Mouse (Mus musculus): Measurements from ENCODE around the gene Arhgap15.
A peak's percentile ranks its signal among the peaks of the same experiment; 100 is the strongest.

The Arhgap15 gene

DNA sequence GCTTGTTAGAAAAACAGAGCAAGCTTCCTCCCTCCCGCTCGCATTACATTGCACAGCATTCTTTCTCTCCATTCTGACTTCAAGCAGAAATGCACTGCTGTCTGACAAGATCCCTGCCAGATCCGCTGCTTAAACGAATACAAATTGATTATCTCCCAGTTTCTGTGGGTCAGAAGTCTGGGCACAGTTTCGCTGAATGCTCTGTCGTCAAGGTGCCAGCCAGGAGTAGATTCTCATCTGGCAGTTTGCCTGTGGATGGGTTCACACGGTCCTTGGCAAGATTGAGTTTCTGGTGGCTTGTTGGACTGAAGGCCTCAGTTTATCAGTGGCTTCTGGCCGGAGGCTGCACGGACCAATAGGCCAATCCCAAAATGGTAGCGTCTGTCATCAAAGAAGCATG is 435.9 kb downstream of the Arhgap15 start:
- no peak for DNase-seq (ENCODE audit: low spot score in 2 of 2)

DNA sequence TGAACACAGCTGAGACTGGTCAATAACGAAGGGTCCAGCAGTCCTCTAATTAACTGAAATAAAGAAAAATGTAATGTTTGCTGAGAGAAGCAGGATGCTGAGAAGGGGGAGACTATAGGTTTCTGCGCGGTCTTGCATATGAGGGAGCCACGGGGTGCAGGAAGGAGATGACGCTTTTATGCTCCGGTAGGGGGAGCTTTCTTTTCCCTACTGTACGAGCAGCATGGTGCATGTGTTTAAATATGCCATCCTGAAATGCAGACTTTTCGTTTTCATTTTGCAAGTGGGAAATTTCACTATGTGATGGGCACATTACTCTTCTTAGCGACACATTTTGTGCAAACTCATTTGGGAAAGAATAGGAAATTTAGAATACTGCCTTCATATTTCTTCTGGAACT is 442.1 kb downstream of the Arhgap15 start:
- no peak for DNase-seq (ENCODE audit: low spot score in 2 of 2)

DNA sequence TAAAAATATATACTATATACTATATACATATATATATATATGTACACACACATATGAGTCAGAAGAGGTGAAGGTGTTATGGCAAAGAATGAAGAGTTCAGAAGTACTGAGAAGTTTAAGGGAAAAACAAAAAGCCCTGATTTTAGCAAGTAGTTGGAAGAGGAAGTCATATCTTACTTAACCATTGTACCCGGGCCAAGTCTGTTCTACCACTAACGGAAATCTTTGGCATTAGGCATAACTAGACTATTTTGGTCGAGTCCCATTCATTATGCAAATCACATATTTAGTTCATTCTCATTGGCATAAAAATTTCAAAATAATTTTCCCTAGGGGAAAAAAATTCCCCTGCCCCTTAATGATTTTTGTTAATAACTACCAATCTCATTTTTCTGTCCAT is 443.4 kb downstream of the Arhgap15 start:
- no peak for DNase-seq (ENCODE audit: low spot score in 2 of 2)

DNA sequence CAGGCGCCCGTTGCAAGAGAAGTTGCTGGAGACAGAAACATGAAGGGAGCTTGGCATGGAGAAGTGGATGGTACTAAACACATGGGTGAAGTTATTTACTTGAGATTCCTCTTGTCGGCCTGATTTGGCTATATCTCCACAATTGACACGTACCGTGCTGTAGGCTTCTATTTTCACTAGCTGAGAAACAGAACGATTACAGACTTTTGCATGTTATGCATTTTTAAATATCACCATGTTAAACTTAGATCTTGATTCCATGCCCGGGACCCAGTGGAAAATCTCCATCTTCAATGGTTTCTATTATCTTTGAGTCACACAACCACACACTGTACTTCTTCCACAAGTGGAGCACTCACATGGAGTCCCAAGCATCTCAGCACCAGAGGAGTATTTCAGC is 466.9 kb downstream of the Arhgap15 start:
- DNase-seq (ENCODE audit: low spot score in 2 of 2) = peak in 1 of 2 experiments; percentile 14

DNA sequence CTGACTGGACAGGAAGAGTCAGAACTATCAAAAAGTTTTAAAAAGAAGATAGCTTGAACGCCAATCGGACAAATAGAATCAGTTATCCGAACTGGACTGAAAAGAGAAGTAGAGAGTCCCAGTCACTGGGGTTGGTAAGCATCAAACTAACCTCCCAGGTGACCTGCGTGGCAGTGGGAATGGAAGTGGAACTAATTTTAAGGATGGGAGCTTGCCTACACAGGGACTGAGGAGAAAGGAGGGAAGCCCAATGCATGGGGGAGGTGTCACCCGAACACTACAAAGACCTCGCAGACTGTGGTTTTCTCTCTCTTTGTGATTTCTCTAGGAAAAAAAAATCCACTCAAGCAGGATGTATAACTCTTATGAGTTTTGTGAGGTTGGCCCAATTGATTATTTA is 469.2 kb downstream of the Arhgap15 start:
- no peak for DNase-seq (ENCODE audit: low spot score in 2 of 2)

DNA sequence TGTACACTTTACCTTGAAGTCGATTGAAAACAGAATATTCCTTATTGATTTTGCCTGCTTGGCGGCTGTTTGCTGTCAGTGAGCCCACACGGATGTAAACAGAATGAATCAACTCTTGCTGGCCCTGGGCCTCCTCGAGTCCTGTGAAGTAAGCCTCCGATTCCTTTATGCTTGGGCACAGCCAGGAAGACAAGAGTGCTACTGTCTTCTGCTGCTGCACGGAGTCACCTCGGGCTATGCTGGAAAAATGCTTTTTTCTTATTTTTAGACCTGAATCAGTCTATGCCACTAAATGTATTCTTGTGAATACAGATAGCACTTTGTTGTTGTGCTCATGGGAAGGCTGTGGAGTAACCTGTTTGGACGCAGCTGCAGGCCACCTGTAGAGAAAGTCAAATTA is 469.7 kb downstream of the Arhgap15 start:
- no peak for DNase-seq (ENCODE audit: low spot score in 2 of 2)

DNA sequence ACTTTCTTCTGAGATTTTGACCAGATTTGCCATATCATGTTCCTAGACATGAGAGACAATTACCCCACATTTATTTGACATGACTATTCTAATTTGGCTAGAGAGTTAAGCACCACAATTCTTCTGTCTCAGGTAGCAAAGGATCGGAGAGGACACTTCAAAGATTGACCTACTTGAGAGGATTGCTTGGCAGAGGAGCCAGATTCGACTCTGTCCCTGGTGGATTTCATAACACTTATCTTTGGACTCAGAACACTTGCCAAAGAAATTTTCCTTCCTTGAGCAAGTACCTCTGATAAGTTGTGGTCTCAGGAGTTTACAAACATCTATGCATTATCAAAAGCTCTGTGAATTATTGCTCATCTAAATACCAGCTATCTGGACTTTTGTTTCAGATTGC is 473.1 kb downstream of the Arhgap15 start:
- no peak for DNase-seq (ENCODE audit: low spot score in 2 of 2)

DNA sequence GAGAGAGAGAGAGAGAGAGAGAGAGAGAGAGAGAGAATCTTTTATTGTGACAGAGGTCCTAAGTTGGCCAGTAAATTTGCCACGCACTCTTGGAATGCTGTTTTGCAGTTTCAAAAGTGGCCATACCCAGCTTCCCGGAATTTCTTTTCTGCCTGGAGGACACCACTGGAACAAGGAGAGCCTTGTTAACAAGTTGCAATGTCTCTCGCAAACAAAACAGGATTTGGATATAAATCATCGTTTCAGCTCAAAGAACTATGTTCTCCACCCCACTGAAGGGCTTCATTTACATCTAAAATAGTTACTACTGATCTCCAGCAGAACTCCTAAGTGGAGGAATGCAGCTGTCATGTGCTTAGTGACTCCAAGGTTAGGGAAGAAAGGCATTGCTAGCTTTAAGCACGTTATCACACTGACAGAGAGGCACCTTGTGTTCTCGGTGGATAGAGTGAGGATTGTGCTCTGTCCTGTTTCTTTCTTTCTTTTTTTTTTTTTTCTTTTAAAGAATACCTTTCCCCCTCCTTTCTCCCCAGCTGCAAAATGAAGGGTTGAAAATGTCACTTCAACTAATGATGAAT is 473.6 kb downstream of the Arhgap15 start:
- DNase-seq (ENCODE audit: low spot score in 2 of 2) = no peak

DNA sequence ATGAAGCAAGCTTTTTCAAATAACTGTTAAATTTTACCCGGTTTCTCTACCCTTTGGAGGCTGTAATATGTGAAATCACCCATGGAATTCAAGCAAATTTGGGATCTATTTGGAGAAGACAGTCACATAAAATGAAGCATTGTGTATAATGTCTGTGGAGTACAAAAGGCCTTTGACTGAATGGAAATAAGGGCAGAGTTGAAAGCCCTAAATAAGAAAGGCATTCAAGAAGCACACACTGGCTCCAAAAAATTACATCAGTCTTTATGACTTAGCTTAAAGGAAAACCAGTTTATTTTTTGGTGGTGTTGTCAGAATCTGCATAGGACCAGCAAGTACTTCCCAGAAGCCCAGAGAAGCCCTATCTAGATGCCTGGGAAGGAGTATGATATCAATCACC is 486.2 kb downstream of the Arhgap15 start:
- no peak for DNase-seq (ENCODE audit: low spot score in 2 of 2)

DNA sequence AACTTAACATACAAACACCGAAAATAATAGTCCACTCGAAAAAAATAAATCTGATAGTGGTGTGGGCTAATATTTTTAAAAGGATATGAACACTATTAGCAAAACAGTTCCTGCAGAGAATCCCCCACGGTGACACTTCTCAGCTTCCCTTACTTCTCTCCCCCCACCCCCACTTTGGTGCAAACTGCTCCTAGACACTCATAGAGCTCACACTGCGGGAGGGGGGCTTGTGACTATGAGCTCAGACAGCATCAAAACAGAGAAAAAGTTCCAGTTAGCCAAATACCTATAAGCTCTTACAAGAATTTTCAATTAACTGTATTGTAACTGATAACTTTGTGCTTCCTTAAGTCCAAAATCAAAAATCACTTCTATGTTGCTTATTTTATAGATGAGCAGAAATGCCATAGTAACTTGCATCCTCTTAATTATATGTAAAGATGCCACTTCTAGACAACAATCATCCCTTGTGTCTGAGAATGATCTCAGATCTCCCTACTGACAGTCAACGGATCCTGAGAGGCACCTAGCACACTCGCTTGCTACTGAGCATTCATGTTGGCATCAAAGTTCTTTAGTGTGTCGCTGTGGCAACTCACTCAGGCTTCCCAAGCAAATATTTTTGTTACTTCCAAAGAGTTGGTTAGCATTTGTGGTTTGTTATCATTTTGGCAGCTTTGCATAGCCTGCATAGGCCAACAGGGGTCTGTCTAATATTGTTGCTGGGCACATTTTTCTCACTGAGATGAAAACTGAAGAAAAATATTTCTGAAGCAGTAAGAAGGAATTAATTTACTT is 493.2 kb downstream of the Arhgap15 start:
- no peak for DNase-seq (ENCODE audit: low spot score in 2 of 2)

DNA sequence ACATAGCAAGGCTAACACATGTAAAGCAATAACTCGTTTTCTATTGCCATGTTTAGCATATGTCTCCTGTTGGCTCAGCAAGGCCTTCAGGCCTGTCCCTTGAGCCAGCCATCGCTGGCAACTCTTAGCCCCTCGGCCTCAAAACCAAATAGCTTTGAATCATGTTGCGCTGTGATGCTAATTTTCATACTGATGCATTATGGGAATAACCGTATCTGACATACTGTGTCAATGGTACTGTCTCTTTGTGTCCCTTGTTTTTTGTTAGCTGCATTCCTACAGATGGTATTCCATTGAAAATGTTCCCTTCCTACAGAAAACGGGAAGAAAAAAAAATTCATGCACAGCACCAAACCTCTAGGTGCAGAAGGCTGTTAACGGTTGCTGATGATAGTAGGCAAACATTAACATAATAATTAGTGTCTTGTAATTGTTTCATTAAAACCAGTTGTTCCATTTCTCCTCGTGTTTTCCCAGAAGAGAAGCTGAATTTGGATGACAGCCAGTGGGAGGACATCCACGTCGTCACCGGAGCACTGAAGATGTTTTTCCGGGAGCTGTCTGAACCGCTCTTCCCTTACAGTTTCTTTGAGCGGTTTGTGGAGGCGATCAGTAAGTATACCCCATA is 494.1 kb downstream of the Arhgap15 start:
- DNase-seq (ENCODE audit: low spot score in 2 of 2) = no peak

DNA sequence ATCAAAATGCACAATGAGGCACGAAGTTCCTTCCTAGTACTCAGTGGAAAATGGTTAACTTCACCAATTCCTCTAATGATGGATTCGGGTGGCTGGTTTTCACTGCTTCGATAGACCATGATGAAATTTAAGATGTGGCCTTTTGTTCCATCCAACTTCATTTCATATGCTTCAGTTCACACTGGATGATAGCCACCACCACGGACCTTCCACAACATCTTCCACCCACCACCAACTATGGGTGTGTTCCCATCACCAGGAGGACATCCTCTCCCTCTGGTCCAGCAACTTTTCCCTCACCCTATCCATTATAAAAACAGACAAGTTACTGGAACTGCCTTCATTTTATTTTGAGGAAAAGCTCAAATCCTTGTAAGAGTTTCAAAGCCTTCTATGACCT is 506.7 kb downstream of the Arhgap15 start:
- DNase-seq (ENCODE audit: low spot score in 2 of 2) = no peak

DNA sequence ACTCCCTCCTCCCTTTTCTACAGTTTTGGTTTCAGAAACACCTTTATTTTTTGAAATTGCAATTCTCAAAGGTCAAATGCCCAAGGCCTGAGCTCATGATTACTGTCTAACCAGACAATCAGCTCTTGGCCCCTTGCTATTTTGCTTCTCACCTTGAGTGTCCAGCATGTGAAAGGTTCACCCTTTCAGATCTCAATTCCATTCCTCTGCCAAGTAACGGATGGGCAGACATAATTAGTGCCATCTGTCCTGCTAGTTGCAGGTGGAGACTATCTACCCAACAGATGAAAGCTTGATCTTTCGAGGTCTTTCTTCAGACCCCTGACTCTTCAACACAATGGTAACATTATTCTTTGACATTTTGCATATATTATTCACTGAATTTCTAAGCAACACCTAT is 509.3 kb downstream of the Arhgap15 start:
- DNase-seq (ENCODE audit: low spot score in 2 of 2) = no peak

DNA sequence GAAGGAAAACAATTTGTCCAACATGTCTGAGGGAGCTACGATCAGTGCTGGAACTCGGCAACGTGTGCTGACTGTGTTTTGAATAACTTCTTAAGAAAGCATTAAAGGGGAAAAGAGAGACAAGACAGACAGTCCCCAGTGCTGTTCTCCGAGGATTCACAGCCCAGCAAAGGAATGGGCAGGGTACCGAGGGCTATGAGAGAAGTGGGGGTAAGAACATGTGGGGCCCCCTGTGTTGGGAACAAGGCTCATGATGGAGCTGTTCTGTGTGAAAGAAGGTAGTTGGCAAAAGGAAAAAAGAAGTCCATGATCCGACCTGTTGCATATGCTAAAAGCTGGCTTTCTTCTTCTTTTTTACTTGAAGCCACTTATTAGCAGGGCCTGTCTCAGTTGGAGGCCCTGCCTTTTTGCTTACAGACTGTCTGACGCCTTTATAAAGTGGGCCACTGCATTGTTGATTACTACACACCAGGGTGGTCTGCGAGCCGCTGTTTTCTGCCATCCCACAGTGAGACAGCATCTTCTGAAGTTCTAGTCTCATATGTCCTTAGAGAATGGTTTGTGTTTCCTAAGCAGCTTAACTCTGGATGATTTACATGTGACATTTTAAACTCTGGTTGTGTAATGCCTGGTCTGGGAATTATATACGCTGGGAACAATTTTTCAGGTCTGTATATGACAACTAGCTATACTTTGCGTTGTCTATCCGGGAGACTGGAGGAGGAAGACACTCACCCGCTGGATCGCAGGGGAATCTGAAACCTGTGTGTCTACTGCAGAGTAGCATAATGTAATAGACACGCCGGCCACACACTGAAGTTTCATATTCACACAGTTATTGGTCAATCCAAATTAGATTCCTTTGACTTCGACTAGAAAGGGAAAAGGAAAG is 523.1 kb downstream of the Arhgap15 start:
- DNase-seq (ENCODE audit: low spot score in 2 of 2) = no peak

DNA sequence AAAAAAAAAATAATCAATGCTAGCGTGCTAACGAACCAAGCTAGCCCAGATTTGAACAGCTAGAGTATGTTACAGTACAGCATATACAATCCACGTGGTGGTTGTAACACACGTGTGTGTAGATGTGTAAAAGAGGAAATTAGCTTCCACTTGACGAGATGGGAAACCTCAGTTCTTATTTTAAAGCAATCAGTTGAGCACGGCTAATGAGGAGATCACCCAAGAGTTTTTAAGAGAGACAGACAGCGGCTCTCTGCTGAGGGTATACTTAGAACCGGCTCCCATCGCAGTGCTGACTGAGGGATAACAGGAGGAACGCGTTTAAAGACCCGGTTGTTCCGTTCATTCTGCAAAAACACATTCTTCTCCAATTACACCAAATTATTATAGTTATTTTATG is 524.0 kb downstream of the Arhgap15 start:
- DNase-seq (ENCODE audit: low spot score in 2 of 2) = no peak

DNA sequence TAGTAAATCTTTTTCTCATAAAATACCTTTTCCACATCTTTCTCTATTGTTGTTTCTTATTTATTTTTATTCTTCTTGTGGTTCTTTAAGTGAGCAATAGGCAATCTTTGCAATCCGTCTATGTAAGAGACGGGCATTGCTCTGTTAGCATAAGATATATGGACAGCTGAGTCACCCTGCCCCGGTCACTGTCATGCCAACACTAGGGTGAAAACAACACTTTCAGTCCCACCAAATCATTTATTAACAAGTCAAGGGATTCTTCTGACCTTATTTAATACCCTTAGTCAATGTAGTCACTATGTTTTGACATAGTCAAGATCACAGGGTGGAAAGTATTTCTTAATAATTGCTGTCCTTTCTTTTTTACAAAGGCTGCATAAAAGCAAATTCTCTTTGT is 525.8 kb downstream of the Arhgap15 start:
- no peak for DNase-seq (ENCODE audit: low spot score in 2 of 2)

DNA sequence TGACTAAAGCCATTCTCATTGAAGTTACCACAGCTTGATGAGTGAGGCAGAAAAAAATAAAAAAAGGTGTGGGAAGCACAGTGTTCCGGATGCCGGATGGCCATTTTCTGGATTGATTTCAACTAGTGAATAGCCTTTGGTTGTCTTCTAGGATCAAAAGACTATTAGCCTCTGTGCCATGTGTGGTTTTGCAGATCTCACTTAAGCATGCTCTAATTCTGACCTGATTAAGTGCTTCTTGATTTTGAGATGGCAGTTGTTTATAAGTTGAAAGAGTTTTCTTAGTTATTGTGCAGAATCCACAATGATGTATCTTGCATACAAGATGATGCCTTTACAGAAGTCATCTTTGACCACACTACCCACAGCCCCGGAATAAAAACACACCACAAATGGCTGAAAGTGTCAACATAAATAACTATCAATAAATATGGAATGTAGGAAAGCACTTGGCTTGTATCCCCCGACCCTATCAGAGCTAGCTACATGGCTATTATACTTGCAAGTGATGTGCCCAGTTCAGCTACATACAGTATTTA is 537.6 kb downstream of the Arhgap15 start:
- no peak for DNase-seq (ENCODE audit: low spot score in 2 of 2)

DNA sequence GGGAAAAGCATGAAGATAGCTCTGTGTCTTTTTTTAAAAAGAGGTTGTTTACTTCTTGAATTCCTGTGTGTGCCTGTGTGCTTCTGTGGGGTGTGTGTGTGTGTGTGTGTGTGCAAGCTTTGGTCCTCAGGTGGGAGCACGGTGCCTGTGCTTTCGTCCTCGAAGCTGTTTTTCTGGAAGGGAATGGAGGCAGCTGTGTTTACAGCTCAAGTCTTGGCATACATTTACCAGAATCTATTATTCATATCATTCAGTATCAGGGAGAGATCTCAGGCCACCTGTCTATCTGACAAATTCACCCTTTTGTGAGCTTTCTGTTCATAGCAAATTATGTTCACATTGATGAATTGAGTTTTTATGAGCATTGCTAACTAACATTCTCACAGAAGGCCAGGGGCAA is 550.5 kb downstream of the Arhgap15 start:
- no peak for DNase-seq (ENCODE audit: low spot score in 2 of 2)

DNA sequence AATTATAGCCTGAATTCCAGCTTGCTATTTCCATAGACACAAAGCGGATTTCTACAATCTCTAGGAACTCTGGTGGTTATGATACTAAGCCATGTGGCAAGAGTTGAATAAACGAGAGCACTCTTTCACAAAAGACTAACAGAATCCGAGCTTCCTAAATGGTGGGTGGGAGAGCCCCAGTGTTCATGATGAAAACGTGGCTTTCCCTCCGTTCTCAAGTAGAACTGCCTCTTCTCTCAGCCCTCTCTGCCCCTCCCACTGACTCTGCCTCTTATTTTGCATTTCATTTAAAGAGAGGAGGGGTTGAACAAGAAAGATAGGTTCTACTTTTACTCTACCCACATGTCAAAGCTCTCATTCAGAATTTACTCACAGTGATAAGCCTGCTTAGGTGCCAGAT is 551.3 kb downstream of the Arhgap15 start:
- no peak for DNase-seq (ENCODE audit: low spot score in 2 of 2)

DNA sequence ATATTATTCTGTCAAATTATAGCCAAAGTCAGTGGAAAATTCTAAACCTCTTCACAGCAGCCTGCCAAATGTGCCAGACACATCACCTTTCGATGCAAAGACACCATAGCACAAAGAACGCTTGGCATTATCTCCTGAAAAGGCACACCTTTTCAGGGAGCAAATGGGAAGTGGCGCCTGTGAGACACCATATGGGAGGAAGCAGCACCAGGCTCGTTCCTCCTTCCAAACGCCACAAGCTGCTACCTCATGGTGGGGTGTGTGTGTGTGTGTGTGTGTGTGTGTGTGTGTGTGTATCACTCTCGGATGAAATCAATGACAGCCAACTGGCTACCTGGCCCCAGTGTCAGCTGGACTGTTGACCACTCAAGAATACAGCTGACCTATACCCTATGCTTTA is 551.8 kb downstream of the Arhgap15 start:
- no peak for DNase-seq (ENCODE audit: low spot score in 2 of 2)

DNA sequence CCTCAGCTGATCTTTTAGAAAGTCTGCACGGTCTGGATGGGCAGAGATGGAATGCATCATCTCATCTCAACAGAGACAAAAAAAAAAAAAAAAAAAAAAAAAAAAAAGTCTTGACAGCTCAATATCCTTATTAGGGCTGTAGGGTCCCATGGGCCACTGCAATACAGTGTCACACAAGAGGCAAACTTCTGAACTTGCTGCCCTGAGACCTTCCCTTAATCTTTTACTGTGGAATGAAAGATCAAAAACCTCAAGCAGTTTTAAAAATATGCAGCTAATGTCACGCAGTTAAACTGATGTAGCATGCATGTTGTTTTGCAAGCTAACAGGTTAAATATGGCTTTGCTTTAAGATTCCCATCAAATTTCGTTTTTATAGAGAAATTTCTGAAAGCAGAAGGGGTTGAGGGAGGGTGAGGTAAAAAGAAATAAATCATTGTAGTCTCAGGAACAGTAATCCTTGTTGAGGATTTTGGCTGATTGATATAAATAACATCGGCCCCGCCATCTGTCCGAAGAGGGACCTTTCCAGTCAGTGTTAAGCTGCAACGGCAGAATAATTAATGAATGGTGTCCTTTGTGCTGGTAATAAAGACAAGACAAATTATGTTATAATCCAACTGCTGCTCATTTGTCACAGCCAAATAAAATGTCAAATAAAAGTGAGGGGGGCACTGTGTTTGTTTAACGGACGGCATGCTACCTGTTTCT is 555.8 kb downstream of the Arhgap15 start:
- DNase-seq (ENCODE audit: low spot score in 2 of 2) = no peak
